In genomic region chrX:169332264-169332663, GRCm38 (mm10) we compare ENCODE assay signal across 8 mouse cellular contexts. TPM values are rescaled to one million over a fixed set of nuclear protein-coding genes. Genes with fewer than 3 reads are reported as not detected.
DNase-seq lines count a peak whose midpoint lies in the region; ATAC-seq and TF ChIP-seq lines count a peak whose summit lies in the region.

No protein-coding gene starts in this region.

- no peaks in the 10 kb centered on the region for H3K27me3 ChIP-seq in kidney, adult 2 months (replicated peaks; ENCODE audit: control insufficient read depth, insufficient read depth, low read length)
- H3K27me3 ChIP-seq in kidney, embryonic 15.5 days = peaks cover 13% of the 10 kb centered on the region; the same call in 1 of the 2 replicates
- H3K27me3 ChIP-seq in kidney, postnatal 0 days (ENCODE audit: insufficient read depth, low read length) = no peaks in the 10 kb centered on the region
- H3K27me3 ChIP-seq in lung, embryonic 14.5 days (ENCODE audit: insufficient read depth, low read length) = no peaks in the 10 kb centered on the region

- no peak for ATAC-seq in CD4-positive, CD25-positive, alpha-beta regulatory T cell, adult 4 months
- no peak for ATAC-seq in kidney, embryonic 15.5 days (replicated peaks; ENCODE audit: low FRiP score)
- no peak for ATAC-seq in kidney, postnatal 0 days (replicated peaks; ENCODE audit: low FRiP score, low read depth)
- ATAC-seq in lung, embryonic 14.5 days (ENCODE audit: insufficient read depth) = peak; percentile 47; the same call in 1 of the 2 replicates

- no peak for TF ChIP-seq CTCF in kidney, adult 2 months (conservative IDR thresholded peaks at IDR 0.05; ENCODE audit: insufficient read depth, insufficient read length, low read depth, low read length)
- TF ChIP-seq CTCF in kidney, postnatal 0 days (IDR thresholded peaks at IDR 0.05; ENCODE audit: low read depth) = peak; percentile 61
- TF ChIP-seq CTCF in lung, embryonic 14.5 days (IDR thresholded peaks at IDR 0.05; ENCODE audit: low read depth) = peak; percentile 64

- no peak for TF ChIP-seq POLR2A in kidney, adult 2 months (IDR thresholded peaks at IDR 0.05; ENCODE audit: low read depth, low read length)

- WGBS in kidney, adult 2 months = 39% methylated on average over 3 of the region's 3 CpGs
- 37% methylated on average over 3 of the region's 3 CpGs for WGBS in kidney, embryonic 15.5 days
- WGBS in kidney, postnatal 0 days = 34% methylated on average over 3 of the region's 3 CpGs
- WGBS in lung, embryonic 14.5 days = 18% methylated on average over 3 of the region's 3 CpGs

- H3K4me1 ChIP-seq in kidney, adult 2 months (ENCODE audit: control insufficient read depth, insufficient read depth, low read length) = no peaks in the 10 kb centered on the region
- H3K4me1 ChIP-seq in kidney, embryonic 15.5 days = no peaks in the 10 kb centered on the region
- H3K4me1 ChIP-seq in kidney, postnatal 0 days (replicated peaks; ENCODE audit: insufficient read depth, low read length) = no peaks in the 10 kb centered on the region
- H3K4me1 ChIP-seq in lung, embryonic 14.5 days (ENCODE audit: insufficient read depth) = no peaks in the 10 kb centered on the region

- H3K4me2 ChIP-seq in kidney, embryonic 15.5 days = no peak overlapping the region
- H3K4me2 ChIP-seq in kidney, postnatal 0 days (ENCODE audit: low read length) = no peak overlapping the region
- no peak overlapping the region for H3K4me2 ChIP-seq in lung, embryonic 14.5 days

- peak; percentile 6 for DNase-seq in CD4-positive, CD25-positive, alpha-beta regulatory T cell, adult 2 months (ENCODE audit: low read depth, low spot score)
- peak; percentile 27 for DNase-seq in kidney, adult 2 months
- peak; percentile 67 for DNase-seq in adrenal gland, postnatal 14 days
- peak; percentile 50 for DNase-seq in kidney, postnatal 0 days (ENCODE audit: low spot score)
- DNase-seq in lung, embryonic 14.5 days = peak; percentile 81
- DNase-seq in c-Kit-positive CD71-positive TER-119-positive erythroid progenitor cells, embryonic 14.5 days (ENCODE audit: low spot score) = no peak

- no peaks in the 10 kb centered on the region for H3K9me3 ChIP-seq in kidney, embryonic 15.5 days (replicated peaks)
- no peaks in the 10 kb centered on the region for H3K9me3 ChIP-seq in kidney, postnatal 0 days (replicated peaks; ENCODE audit: low read length)
- no peaks in the 10 kb centered on the region for H3K9me3 ChIP-seq in lung, embryonic 14.5 days (ENCODE audit: low read depth, low read length)

- no peak overlapping the region for H3K4me3 ChIP-seq in kidney, adult 2 months (ENCODE audit: insufficient read depth, low read depth, low read length)
- H3K4me3 ChIP-seq in kidney, embryonic 15.5 days (replicated peaks) = no peak overlapping the region
- no peak overlapping the region for H3K4me3 ChIP-seq in kidney, postnatal 0 days (replicated peaks; ENCODE audit: low read depth, low read length)
- H3K4me3 ChIP-seq in lung, embryonic 14.5 days (ENCODE audit: low read depth, low read length) = no peak overlapping the region

- no peak overlapping the region for H3K9ac ChIP-seq in kidney, embryonic 15.5 days
- H3K9ac ChIP-seq in kidney, postnatal 0 days (ENCODE audit: low read depth, low read length) = no peak overlapping the region
- H3K9ac ChIP-seq in lung, embryonic 14.5 days = no peak overlapping the region

- H3K36me3 ChIP-seq in kidney, adult 2 months (ENCODE audit: control insufficient read depth, insufficient read depth, low read length) = no peaks in the 10 kb centered on the region
- no peaks in the 10 kb centered on the region for H3K36me3 ChIP-seq in kidney, embryonic 15.5 days
- H3K36me3 ChIP-seq in kidney, postnatal 0 days (ENCODE audit: insufficient read depth, low read length) = no peaks in the 10 kb centered on the region
- no peaks in the 10 kb centered on the region for H3K36me3 ChIP-seq in lung, embryonic 14.5 days (ENCODE audit: insufficient read depth)

- H3K27ac ChIP-seq in kidney, adult 2 months (ENCODE audit: insufficient read depth, low read depth, low read length) = no peak overlapping the region
- H3K27ac ChIP-seq in kidney, embryonic 15.5 days = no peak overlapping the region
- no peak overlapping the region for H3K27ac ChIP-seq in kidney, postnatal 0 days
- no peak overlapping the region for H3K27ac ChIP-seq in lung, embryonic 14.5 days (ENCODE audit: low read depth)

RNA-seq across cellular contexts. Expression of gene Hccs, which starts 12.1 kb away (rescaled TPM):
- polyA plus RNA-seq in CD4-positive, CD25-positive, alpha-beta regulatory T cell, adult 4 months (2017; shearing (Covaris generic)) = 1 to 10 TPM; 5.1 to 7.4 TPM
- 9.2 and 10.8 TPM in 2 replicates for polyA plus RNA-seq in kidney, adult 2 months (2012; rRNA removed)
- 32.3 and 33.0 TPM in 2 replicates for polyA plus RNA-seq in kidney, embryonic 15.5 days (2015; fragmentation: Nextera tagmentation; extraction: Ambion mirVana)
- 39.4 and 43.5 TPM in 2 replicates for total RNA-seq in adrenal gland, postnatal 14 days (2021)
- polyA plus RNA-seq in kidney, postnatal 0 days (2015; fragmentation: Nextera tagmentation; extraction: Ambion mirVana) = 36.5 and 37.2 TPM in 2 replicates
- polyA plus RNA-seq in lung, embryonic 14.5 days (2014; fragmentation: Nextera tagmentation; extraction: Ambion mirVana) = 30.2 and 33.9 TPM in 2 replicates
